Mouse (Mus musculus): ENCODE measurements around the gene Phkg1. TPM values are rescaled to one million over a fixed set of nuclear protein-coding genes. Genes with fewer than 3 reads are reported as not detected.
"Not testable (repeated sequence)": the region's sequence is repeated elsewhere in the genome, so short reads cannot be mapped to it uniquely, and the experiment has no call there.

The Phkg1 gene
- polyA plus RNA-seq, 1 experiment from 2014 or later = 0.14 TPM

GRCm38 (mm10) chr5:129908242-129908965 is 10.1 kb upstream of the Phkg1 start, which contains the start of gene Nupr1l:
Nupr1l (plus strand) TSS chr5:129908540.
- peak; percentile 71 for DNase-seq (ENCODE audit: low spot score)

GRCm38 (mm10) chr5:129907775-129908174 is 9.4 kb upstream of the Phkg1 start:
- no peak for DNase-seq (ENCODE audit: low spot score)

DNA sequence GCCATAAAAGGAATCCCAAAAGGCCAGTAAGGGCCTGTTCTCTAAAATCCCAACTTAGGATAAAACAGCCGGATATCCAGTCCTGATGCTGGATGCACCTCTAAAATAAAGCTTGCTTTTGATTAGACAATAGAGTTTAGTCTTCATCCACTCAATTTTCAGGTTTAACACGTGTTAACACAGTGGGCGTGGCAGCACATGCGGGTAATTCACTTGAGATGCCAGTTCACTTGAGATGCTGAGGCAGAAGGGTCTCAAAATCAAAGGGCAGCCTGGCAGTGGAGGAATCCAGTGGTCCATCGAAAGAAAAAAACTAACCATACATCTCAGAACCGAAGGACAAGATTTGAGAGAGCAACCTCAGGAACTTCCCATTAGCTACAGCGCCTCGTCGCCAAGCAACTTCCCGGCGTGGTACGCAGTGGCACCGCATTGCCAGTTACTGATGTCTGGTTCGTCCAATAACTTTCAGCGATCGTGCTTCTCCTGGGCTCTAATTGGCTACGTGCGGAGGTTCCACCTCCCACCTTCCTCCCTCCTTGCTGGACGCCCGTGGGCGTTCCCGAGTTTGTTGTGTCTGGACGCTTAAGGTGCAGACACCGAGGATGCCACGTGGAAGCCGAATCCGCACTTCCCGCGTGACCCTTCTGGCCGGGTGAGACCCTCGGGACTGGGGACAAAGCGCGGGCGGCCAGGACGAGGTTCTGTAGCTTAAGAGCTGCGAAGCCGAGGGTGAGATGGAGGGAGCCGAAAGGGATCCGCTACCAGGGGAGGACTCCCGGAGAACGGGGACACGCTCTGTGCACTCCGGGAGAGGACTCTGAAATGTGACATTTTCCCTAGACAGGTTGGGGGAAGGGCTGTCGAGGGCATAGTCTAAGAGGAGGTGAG is 2.9 kb downstream of the Phkg1 start, which contains the start of gene Zbed5:
Gene Zbed5 (plus strand): TSS at position 526 of the 891 bp plus-strand sequence.
- DNase-seq (ENCODE audit: low spot score) = peak; percentile 82

DNA sequence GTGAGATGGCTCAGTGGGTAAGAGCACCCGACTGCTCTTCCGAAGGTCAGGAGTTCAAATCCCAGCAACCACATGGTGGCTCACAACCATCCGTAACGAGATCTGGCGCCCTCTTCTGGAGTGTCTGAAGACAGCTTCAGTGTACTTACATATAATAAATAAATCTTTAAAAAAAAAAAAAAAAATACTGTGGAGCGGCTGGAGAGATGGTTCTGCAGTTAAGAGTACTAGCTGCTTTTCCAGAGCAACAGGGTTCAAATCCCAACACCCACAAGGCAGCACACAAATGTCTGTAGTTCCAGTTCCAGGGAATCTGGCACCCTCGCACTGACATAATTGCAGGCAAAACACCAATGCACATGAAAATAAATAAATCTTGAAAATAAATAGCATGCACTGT is 8.0 kb downstream of the Phkg1 start:
- DNase-seq (ENCODE audit: low spot score) = not testable (repeated sequence)

DNA sequence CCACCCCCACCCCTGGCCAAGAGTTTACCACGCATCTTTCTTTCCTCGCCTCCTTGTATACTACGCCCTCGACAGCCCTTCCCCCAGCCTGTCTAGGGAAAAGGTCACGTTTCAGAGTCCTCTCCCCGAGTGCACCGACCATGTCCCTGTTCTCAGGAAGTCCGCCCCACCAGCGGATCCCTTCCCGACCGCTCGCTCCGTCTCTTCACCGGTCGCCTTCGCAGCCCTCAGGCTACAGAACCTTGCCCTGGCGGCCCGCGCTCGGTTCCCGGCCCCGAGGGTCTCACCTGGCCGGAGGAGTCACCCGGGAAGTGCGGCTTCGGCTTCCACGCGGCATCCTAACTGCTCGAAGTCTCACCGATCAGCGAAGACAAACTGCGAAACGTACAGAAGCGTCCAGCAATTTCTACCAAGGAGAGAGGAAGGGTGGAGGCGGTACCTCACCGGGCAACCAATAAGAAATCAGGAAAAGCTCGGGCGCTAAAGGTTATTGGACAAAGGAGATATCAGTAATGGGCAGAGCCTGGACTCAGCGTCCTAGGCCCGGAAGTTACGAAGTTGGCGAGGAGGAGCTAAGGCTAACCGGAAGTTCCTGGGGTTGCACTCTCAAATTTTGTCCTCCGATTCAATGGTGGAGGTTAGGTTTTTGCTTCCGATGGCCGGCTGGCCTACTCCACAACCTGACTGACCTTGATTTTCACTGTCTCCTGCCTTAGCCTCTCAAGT is 11.3 kb downstream of the Phkg1 start, which contains the start of gene Chchd2:
Gene Chchd2 (minus strand): TSS at position 560 of the 726 bp plus-strand sequence.
- peak; percentile 93 for DNase-seq (ENCODE audit: low spot score)

GRCm38 (mm10) chr5:129886271-129886670 is 12.1 kb downstream of the Phkg1 start:
- peak; percentile 12 for DNase-seq (ENCODE audit: low spot score)

DNA sequence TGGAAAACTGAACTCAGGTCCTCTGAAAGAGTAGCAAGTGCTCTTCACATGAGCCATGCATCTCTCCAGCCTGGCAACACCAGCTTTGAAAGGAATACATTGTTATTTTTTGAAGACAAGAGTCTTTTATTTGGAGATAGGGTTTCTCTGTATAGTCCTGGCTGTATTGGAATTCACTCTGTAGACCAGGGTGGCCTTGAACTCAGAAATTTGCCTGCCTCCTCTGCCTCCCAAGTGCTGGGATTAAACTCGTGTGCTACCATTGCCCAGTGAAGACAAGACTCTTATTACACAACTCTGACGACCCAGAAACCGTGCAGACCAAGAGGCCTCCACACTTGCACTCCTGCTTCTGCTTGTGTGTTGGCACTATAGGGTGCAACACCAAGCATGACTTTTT is 18.5 kb downstream of the Phkg1 start:
- no peak for DNase-seq (ENCODE audit: low spot score)

GRCm38 (mm10) chr5:129878946-129879345 is 19.4 kb downstream of the Phkg1 start:
- no peak for DNase-seq (ENCODE audit: low spot score)

GRCm38 (mm10) chr5:129877731-129878455 is 20.5 kb downstream of the Phkg1 start:
- no peak for DNase-seq (ENCODE audit: low spot score)

DNA sequence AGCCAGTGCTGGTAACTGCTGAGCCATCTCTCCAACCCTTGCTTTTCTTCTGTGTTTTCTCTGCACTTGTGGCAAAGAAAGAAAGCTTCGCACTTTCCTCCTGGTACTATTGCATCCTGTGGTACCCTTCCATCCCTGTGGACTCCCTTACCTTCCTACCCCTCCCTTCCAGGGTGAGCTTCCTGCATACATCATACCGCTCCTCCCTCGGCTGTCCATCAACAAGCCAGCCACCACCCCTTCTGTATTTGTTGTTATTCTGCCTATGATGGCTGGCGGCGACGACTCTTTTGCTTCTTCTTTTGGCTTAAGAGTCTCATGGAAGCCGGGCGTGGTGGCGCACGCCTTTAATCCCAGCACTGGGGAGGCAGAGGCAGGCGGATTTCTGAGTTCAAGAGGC is 23.3 kb downstream of the Phkg1 start:
- DNase-seq (ENCODE audit: low spot score) = no peak

DNA sequence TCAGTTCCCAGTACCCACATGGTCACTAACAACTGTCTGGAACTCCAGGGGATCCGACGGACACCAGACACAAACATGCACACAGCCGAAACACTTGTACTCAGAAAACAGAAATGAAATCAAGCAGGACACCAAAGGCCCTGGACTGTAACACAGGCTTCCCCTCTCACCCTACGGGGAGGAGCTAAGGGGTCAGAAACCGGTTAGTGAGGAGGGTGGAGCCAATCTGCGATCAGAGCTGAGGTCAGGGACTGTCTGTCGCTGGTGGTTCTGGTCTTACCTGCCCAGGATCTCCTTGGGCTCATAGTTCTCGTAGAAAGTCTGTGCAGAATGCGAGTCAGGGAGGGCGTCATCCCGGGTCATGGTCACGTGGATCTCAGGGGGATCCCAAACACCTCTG is 24.4 kb downstream of the Phkg1 start:
- DNase-seq (ENCODE audit: low spot score) = no peak

- DNase-seq (ENCODE audit: low spot score) = no peak
Measured at GRCm38 (mm10) chr5:129871238-129871637, 27.1 kb downstream of the Phkg1 start.

DNA sequence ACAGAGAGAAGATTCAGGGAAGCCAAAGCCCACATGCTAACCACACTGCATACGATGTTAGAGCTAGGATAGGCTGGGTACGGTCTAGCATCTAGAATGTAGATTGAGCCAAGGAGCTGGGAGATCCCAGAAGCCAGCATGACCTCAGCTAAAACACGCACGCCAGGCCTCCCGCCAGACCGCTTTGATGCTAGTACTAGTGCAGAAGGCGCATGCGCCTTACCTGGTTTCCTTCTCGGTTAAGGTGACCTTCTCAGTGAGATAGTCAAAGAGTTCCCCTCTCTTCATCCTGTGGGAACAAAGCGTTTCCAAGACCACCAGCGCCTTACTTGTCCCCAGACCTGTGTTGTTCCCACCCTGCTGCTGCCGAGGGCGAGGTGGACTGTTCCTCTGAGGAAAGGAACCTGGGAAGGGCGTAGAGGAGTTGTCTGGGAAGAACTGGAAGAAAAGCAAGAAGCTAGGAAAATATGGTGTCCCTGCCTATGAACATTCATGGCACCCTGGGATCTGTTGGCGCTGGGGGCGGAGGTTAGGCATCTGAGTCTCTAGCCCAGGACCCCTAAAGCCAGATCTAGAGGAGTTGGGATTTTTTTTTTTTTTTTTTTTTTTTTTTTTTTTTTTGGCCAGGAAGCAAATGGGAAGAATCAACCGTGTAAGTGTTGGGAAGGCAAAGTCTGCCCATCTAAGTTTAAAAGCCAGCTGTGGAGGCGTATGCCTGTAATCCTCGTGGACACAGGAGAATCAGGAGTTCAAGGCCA is 28.9 kb downstream of the Phkg1 start:
- no peak for DNase-seq (ENCODE audit: low spot score)

DNA sequence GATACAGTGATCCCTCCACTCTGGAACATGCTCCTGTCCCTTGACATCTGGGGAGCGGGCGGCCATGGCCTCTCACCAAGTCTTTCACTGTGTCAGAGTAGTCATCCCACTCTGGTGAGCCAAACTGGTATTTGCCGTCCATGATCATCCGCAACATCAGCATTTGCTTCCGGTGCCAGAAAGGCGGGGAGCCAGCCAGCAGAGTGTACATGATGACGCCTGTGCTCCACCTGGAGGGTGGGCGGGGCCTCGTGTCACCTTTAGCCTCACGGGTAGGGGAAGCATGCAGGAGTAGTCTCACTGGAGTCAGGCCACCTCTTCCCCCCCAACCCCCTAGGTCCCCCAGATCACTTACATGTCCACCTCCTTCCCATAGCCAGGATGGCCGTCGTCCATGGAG is 32.5 kb downstream of the Phkg1 start:
- no peak for DNase-seq (ENCODE audit: low spot score)

DNA sequence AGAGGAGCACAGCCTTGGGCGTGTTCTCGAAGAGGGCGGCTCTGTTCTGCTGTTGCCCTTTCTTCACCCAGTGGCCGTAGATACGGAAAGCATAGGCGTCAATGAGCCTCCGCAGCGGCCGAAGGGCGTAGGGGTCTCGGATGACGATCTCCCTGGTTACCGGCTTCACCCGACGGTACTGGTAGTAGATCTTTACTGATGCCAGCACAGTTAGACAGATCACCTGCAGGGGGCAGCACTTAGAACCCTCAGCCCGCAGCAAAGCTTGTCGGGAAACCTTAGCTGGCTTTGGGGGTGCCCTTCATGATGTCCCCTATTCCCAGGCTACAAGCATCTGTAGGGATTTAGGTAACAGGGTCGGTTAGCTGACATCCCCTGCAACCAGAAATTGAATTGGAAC is 33.9 kb downstream of the Phkg1 start:
- peak; percentile 33 for DNase-seq (ENCODE audit: low spot score)

DNA sequence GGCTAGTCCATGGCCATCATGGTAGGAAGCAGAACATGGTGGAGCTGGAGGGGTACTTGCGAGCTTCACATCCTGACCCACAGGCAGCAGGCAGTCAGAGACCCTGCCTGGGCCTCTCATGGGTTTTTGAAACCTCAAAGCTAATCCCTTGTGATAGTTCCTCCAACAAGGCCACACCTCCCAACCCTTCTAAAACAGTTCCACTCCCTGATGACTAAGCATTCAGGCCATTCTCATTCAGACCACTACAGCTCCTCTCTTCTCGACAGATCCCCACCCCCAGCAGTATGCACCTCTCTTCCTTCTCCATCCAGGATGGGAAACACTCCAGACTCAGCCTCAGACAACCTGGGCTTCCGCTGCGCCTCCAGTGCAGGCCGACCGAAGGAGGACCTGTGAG is 36.0 kb downstream of the Phkg1 start:
- DNase-seq (ENCODE audit: low spot score) = no peak

DNA sequence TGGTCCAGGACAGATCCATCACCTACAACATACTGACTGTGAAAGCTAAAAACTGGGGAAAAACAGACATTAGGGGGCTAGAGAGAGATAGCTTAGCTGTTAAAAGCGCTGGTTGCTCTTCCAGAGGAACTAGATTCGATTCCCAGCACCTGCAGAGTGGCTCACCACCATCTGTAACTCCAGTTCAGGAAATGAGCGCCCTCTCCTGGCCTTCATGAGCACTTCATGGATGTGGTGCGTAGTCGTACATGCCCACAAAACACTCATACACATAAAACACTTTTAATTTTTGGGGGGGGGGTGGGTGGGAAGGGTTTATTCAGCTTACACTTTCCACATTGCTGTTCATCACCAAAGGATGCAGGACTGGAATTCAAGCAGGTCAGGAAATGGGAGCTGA is 41.9 kb downstream of the Phkg1 start:
- DNase-seq (ENCODE audit: low spot score) = no peak

GRCm38 (mm10) chr5:129855163-129855562 is 43.2 kb downstream of the Phkg1 start:
- no peak for DNase-seq (ENCODE audit: low spot score)

- no peak for DNase-seq (ENCODE audit: low spot score)
Measured at GRCm38 (mm10) chr5:129847558-129847820, 50.9 kb downstream of the Phkg1 start.

GRCm38 (mm10) chr5:129846752-129847557 is 51.4 kb downstream of the Phkg1 start, which contains the start of gene Sumf2:
Sumf2 (plus strand) TSS chr5:129846986.
- DNase-seq (ENCODE audit: low spot score) = peak; percentile 96
